Mouse (Mus musculus): ENCODE data around the gene Znrf3. TPM values are rescaled to one million over a fixed set of nuclear protein-coding genes. Genes with fewer than 3 reads are reported as not detected.

Znrf3 gene
- total RNA-seq, 2 experiments from 2014 or later, result 14.6 to 16.3 TPM

Other genes with a start within 250 kb of the Znrf3 start
- gene Kremen1, start 183.3 kb downstream of the Znrf3 start, total RNA-seq (2021), result 10 to 100 TPM; 69.3 to 74.4 TPM
- gene Xbp1, start 75.8 kb upstream of the Znrf3 start, total RNA-seq (2021), result 10 to 100 TPM; 44.6 to 57.0 TPM
- gene Ccdc117, start 97.3 kb upstream of the Znrf3 start, total RNA-seq (2021), result 10 to 100 TPM; 11.7 TPM
- gene Ankrd36, start 124.8 kb upstream of the Znrf3 start, total RNA-seq (2021), result not detected